Mouse (Mus musculus) liver, embryonic 13.5 days (tissue): Measurements from ENCODE around the gene Mtcl1. TPM values are rescaled to one million over a fixed set of nuclear protein-coding genes. Genes with fewer than 3 reads are reported as not detected.

Experiments
- ATAC-seq: fragments of 200-750 bp; cut with Nextera tagmentation; 2 replicates; pipeline ENCODE4 v1.8.0; 2017; ENCODE audit warnings: low read depth, mild to moderate bottlenecking, moderate number of reproducible peaks, moderate library complexity
- DNase-seq: peaks from one replicate; pipeline ENCODE4 v3.0.0; 2022
- H3K27ac ChIP-seq: fragments of 300-500 bp; sonication (generic); 2 replicates; pipeline ENCODE4 v1.5.1; 2015; ENCODE audit warnings: moderate library complexity, mild to moderate bottlenecking, inconsistent platforms
- H3K27me3 ChIP-seq: fragments of 300-500 bp; sonication (generic); 2 replicates; pipeline ENCODE4 v1.6.1; 2015; ENCODE audit warnings: mild to moderate bottlenecking, inconsistent platforms
- H3K36me3 ChIP-seq: fragments of 300-500 bp; sonication (generic); 2 replicates; pipeline ENCODE4 v1.6.1; 2015; ENCODE audit warnings: mild to moderate bottlenecking, inconsistent platforms
- H3K4me1 ChIP-seq: fragments of 300-500 bp; sonication (generic); replicated peaks from 2 replicates; pipeline ENCODE4 v1.6.1; 2015; ENCODE audit warnings: inconsistent platforms
- H3K4me2 ChIP-seq: fragments of 300-500 bp; sonication (generic); 2 replicates; pipeline ENCODE4 v1.6.1; 2015; ENCODE audit warnings: inconsistent platforms, mild to moderate bottlenecking, moderate library complexity
- H3K4me3 ChIP-seq: fragments of 300-500 bp; sonication (generic); replicated peaks from 2 replicates; pipeline ENCODE4 v1.5.1; 2015; ENCODE audit warnings: mild to moderate bottlenecking, inconsistent platforms
- H3K9ac ChIP-seq: fragments of 300-500 bp; sonication (generic); 2 replicates; pipeline ENCODE4 v1.6.1; 2015; ENCODE audit warnings: mild to moderate bottlenecking, inconsistent platforms
- H3K9me3 ChIP-seq: fragments of 300-500 bp; sonication (generic); replicated peaks from 2 replicates; pipeline ENCODE4 v1.6.1; 2016; ENCODE audit warnings: inconsistent platforms
- WGBS: fragments of 180-500 bp; shearing (Covaris S2); methylation state at CpG from one replicate; pipeline ENCODE4 v1.1.7; 2015; ENCODE audit not compliant: insufficient replicate concordance; 5-methylcytosine and 5-hydroxymethylcytosine counted together
- polyA plus RNA-seq: library from polyadenylated mRNA; unstranded; fragments of >200 nt; fragmentation: Nextera tagmentation; extraction: Ambion mirVana; gene quantifications from 2 replicates; pipeline ENCODE4 v1.2.1, GENCODE M21; 2015

The Mtcl1 gene
- polyA plus RNA-seq, 1 experiment from 2014 or later = 0.12 TPM

DNA sequence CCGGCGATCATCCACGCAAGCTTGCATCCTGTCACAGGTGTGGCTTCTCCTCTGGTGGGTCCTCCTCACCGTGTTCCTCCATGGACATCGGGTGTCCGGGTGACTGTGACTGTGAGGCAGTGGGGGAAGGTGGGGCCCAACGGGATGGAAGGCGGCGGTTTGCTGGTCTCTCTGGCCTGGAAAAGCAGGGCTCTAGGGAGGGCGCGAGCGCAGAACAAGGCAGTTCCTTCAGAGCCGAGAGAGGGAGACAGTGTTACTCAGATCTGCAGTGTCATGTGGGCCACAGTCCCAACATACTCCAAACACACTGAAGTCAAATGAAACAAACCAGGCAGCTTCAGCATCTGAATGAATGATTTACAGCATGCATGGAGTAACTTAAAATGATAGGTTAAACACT lies 111.6 kb downstream of the Mtcl1 start:
- Histone ChIP-seq H3K27ac (no peak overlapping the region), H3K9ac (no peak overlapping the region), H3K4me1 (no peaks in the 10 kb centered on the region), H3K36me3 (no peaks in the 10 kb centered on the region), H3K27me3 (no peaks in the 10 kb centered on the region), H3K9me3 (no peaks in the 10 kb centered on the region), H3K4me2 (no peak overlapping the region), H3K4me3 (no peak overlapping the region)
- ATAC-seq (no peak), DNase-seq (no peak)
- 84% methylated on average over 13 of the region's 13 CpGs for WGBS

GRCm38 (mm10) chr17:66335568-66335967 lies 114.0 kb downstream of the Mtcl1 start:
- Histone ChIP-seq H3K4me2 (no peak overlapping the region), H3K27ac (no peak overlapping the region), H3K36me3 (no peaks in the 10 kb centered on the region), H3K9ac (no peak overlapping the region), H3K4me3 (no peak overlapping the region), H3K4me1 (no peaks in the 10 kb centered on the region), H3K9me3 (no peaks in the 10 kb centered on the region), H3K27me3 (no peaks in the 10 kb centered on the region)
- no peak for ATAC-seq
- DNase-seq = no peak
- WGBS = 78% methylated on average over 10 of the region's 10 CpGs

- ATAC-seq (no peak), DNase-seq (no peak)
- no peaks in the 10 kb centered on the region for H3K4me1 ChIP-seq
- 48% methylated on average over 4 of the region's 4 CpGs for WGBS
- no peak overlapping the region for H3K27ac ChIP-seq
- no peak overlapping the region for H3K4me2 ChIP-seq
- no peaks in the 10 kb centered on the region for H3K36me3 ChIP-seq
- no peaks in the 10 kb centered on the region for H3K27me3 ChIP-seq
- H3K9ac ChIP-seq = no peak overlapping the region
- H3K9me3 ChIP-seq = no peaks in the 10 kb centered on the region
- no peak overlapping the region for H3K4me3 ChIP-seq
These were observed 114.7 kb downstream of the Mtcl1 start for GRCm38 (mm10) chr17:66334894-66335293.

GRCm38 (mm10) chr17:66331207-66331606 lies 118.3 kb downstream of the Mtcl1 start:
- DNase-seq = no peak
- Histone ChIP-seq H3K4me3 (no peak overlapping the region), H3K9ac (no peak overlapping the region), H3K27me3 (no peaks in the 10 kb centered on the region), H3K27ac (no peak overlapping the region), H3K36me3 (no peaks in the 10 kb centered on the region), H3K4me2 (no peak overlapping the region), H3K9me3 (no peaks in the 10 kb centered on the region), H3K4me1 (no peaks in the 10 kb centered on the region)
- 66% methylated on average over 6 of the region's 6 CpGs for WGBS
- ATAC-seq = no peak

GRCm38 (mm10) chr17:66326552-66327045 lies 123.0 kb downstream of the Mtcl1 start:
- H3K4me2 ChIP-seq = no peak overlapping the region
- no peaks in the 10 kb centered on the region for H3K9me3 ChIP-seq
- H3K9ac ChIP-seq = no peak overlapping the region
- no peak overlapping the region for H3K4me3 ChIP-seq
- H3K4me1 ChIP-seq = no peaks in the 10 kb centered on the region
- ATAC-seq (no peak), DNase-seq (no peak)
- no peaks in the 10 kb centered on the region for H3K27me3 ChIP-seq
- H3K27ac ChIP-seq = no peak overlapping the region
- H3K36me3 ChIP-seq = no peaks in the 10 kb centered on the region
- WGBS = 65% methylated on average over 5 of the region's 5 CpGs

DNA sequence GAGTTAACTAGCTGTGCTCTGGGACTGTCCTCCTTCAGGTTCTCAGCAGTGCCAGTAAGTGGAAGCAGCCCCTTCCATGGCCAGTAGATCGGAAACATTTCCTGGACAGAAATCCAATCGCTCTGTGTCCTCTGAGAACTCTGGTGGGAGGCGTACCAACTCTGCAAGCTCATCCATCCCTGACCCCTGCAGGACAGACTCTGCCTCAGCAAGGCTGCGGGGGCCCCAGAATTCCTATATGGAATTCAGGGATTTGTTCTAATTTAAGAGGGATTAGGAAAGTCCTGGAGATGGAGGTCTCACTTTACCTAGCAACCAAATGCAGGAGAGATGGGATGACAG lies 123.4 kb downstream of the Mtcl1 start:
- Histone ChIP-seq H3K4me2 (no peak overlapping the region), H3K27me3 (no peaks in the 10 kb centered on the region), H3K27ac (no peak overlapping the region), H3K9ac (no peak overlapping the region), H3K4me1 (no peaks in the 10 kb centered on the region), H3K36me3 (no peaks in the 10 kb centered on the region), H3K4me3 (no peak overlapping the region), H3K9me3 (no peaks in the 10 kb centered on the region)
- 65% methylated on average over 4 of the region's 4 CpGs for WGBS
- no peak for DNase-seq
- no peak for ATAC-seq

DNA sequence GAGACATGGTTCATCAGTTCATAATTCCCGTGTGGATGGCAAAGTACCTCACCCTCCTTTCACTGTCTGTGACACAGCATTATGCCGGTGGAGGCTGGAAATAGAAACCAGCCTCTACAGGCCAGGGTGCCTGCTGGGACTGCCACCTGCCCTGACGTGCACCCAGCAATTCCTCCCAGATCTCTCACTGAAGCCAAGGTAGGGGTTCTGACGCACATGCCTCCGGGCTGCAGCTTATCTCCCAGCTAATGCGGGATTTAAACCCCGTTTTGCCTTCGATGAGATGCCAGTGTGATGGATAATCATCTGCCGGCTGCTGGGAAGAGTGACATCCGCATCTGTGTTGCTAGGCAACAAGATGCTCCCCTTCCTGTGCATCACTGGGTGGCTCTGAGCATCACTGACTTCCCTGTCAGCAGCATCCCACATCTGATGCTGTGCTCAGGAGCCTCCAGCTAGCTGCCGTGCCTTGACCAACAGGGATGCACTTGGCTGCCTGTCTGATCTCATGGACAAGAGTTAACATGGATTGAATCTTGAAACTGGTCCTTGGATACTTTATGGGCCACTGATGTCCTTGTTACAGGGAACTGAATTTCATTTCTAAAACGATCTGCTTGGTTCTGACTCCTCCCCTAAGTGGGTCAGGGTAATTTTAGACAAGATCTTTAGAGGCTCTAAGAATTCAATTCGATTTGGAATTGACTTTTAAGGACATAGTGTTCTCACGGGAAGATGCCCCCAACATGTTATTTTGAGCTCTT lies 123.9 kb downstream of the Mtcl1 start:
- Histone ChIP-seq H3K27me3 (no peaks in the 10 kb centered on the region), H3K4me1 (no peaks in the 10 kb centered on the region), H3K9ac (no peak overlapping the region), H3K36me3 (no peaks in the 10 kb centered on the region), H3K4me2 (no peak overlapping the region), H3K9me3 (no peaks in the 10 kb centered on the region), H3K4me3 (no peak overlapping the region), H3K27ac (no peak overlapping the region)
- DNase-seq (no peak), ATAC-seq (no peak)
- 51% methylated on average over 14 of the region's 14 CpGs for WGBS

DNA sequence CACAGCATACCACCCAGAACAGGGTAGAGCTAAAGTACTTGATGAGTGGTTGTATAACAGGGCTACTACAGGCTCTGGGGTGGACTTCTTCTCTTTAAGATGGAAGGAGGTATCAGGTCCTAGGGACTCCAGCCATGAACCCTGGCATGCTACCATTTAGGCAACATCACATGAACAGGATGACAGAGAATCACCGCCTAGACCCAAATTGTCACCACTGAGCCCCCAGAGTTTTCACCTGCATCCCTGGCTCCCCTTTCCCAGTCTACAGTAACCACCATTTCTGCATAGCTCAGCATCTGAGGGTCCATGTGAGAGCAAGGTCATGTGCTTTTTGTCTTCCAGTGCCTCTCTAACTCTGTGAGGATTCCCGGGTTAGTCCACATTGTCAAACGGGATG lies 124.7 kb downstream of the Mtcl1 start:
- WGBS = 57% methylated on average over 3 of the region's 3 CpGs
- H3K9me3 ChIP-seq = no peaks in the 10 kb centered on the region
- no peaks in the 10 kb centered on the region for H3K27me3 ChIP-seq
- no peaks in the 10 kb centered on the region for H3K4me1 ChIP-seq
- no peak for DNase-seq
- H3K36me3 ChIP-seq = no peaks in the 10 kb centered on the region
- H3K4me3 ChIP-seq = no peak overlapping the region
- H3K9ac ChIP-seq = no peak overlapping the region
- no peak overlapping the region for H3K4me2 ChIP-seq
- no peak overlapping the region for H3K27ac ChIP-seq
- ATAC-seq = no peak

DNA sequence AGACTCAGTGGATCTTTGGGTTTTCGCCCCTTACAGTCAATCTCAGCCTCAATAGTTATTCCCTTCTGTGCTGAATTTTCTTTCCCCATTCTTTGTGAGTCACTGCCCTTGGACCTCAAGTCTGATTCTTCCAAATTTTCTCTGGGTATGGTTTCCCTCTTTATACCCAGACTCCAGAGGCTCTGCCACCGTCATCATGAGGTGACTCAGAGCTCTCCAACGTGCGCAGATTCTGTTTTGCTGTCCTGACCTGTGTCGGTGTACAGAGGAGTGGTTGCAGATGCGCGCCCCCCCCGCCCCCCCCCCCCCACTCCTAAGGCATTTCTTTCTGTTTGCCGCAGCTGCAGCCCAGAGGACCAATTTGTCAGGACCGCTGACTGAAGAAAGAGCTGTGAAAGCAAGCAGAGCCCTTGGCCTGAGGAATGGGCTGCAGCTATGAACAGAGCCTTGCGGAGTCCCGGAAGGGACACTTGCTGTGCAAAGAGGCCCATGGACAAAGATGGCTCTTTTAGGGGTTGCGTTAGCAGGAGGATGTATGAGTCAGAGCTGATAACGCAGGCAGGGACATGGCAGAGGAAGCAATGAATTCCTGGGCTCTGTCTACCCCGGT lies 126.8 kb downstream of the Mtcl1 start:
- ATAC-seq (no peak), DNase-seq (no peak)
- H3K36me3 ChIP-seq = no peaks in the 10 kb centered on the region
- no peak overlapping the region for H3K9ac ChIP-seq
- no peaks in the 10 kb centered on the region for H3K27me3 ChIP-seq
- H3K4me3 ChIP-seq = no peak overlapping the region
- H3K9me3 ChIP-seq = no peaks in the 10 kb centered on the region
- H3K4me2 ChIP-seq = no peak overlapping the region
- WGBS = 38% methylated on average over 15 of the region's 15 CpGs
- H3K4me1 ChIP-seq = no peaks in the 10 kb centered on the region
- H3K27ac ChIP-seq = no peak overlapping the region

DNA sequence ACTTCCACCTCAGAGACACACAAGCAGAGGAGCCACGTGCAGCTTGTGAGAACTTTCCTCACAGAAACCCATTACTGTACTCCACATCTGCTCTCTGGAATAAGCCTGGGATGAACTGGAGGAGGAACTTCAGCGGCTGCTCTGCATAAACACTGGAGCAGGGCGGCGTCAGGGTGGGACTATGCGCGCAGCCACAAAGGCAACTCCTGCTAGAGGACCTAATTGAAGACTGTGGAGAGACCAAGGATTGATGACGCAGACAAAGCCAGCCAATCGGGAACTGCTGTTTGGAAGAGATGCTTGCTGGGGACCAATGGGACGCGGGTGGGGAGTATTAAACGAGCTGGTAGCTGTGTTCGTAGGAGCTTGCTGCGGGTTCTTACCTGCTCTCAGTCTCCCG lies 127.6 kb downstream of the Mtcl1 start:
- Histone ChIP-seq H3K4me3 (no peak overlapping the region), H3K4me2 (no peak overlapping the region), H3K9ac (no peak overlapping the region), H3K9me3 (no peaks in the 10 kb centered on the region), H3K36me3 (no peaks in the 10 kb centered on the region), H3K4me1 (no peaks in the 10 kb centered on the region), H3K27me3 (no peaks in the 10 kb centered on the region), H3K27ac (no peak overlapping the region)
- DNase-seq = no peak
- ATAC-seq = no peak
- 73% methylated on average over 14 of the region's 14 CpGs for WGBS

DNA sequence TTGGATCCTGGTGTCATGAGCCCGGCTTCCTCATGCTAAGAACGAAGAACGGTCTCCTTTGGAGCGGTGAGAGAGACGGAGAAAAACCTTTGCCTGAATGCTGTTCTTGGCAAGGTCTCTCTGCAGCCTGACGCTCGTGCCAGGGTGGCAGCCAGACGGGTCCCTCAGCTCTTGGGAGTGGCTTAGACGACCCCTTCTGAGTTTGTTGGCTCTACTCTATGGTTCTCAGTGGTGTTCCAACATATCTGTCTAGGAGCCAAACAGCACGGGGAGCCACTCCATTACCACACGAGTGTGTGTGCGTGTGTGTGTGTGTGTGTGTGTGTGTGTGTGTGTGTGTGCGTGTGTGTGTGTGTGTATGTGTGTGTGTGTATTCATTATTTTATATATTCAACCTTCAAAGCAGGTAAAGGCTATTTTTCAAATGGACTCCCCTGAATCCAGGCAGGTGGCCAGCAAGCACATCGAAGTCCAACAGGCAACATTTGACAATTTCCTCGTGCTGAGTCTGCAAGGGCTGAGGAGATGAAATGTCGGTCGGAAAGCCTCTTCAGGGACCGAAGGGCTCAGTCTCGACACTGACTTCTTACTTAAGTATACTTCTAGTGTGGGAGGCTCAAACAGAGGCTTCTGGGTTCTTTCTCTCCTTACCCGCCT lies 128.7 kb downstream of the Mtcl1 start:
- 74% methylated on average over 20 of the region's 20 CpGs for WGBS
- no peaks in the 10 kb centered on the region for H3K36me3 ChIP-seq
- H3K4me2 ChIP-seq = no peak overlapping the region
- H3K27me3 ChIP-seq = no peaks in the 10 kb centered on the region
- DNase-seq (no peak), ATAC-seq (no peak)
- H3K27ac ChIP-seq = no peak overlapping the region
- H3K9me3 ChIP-seq = no peaks in the 10 kb centered on the region
- H3K4me1 ChIP-seq = no peaks in the 10 kb centered on the region
- no peak overlapping the region for H3K9ac ChIP-seq
- no peak overlapping the region for H3K4me3 ChIP-seq
